Mouse (Mus musculus) midbrain, embryonic 14.5 days (tissue): ENCODE data around the gene Fam131c. TPM values are rescaled to one million over a fixed set of nuclear protein-coding genes. Genes with fewer than 3 reads are reported as not detected.
A peak's percentile ranks its signal among the peaks of the same experiment; 100 is the strongest.

Source experiments
- ATAC-seq: fragments of 200-750 bp; cut with Nextera tagmentation; 2 replicates; pipeline ENCODE4 v1.8.0; 2017; ENCODE audit warnings: moderate number of reproducible peaks, moderate library complexity; ENCODE audit not compliant: low FRiP score, low TSS enrichment
- DNase-seq: peaks from one replicate; pipeline ENCODE4 v3.0.0-alpha.2; 2015
- H3K27ac ChIP-seq: fragments of 300-500 bp; sonication (generic); replicated peaks from 2 replicates; pipeline ENCODE4 v1.5.1; 2014; ENCODE audit warnings: mild to moderate bottlenecking, low read depth, low read length, moderate library complexity
- H3K27me3 ChIP-seq: fragments of 300-500 bp; sonication (generic); 2 replicates; pipeline ENCODE4 v1.6.1; 2014; ENCODE audit warnings: low read length, control low read depth, mixed read lengths; ENCODE audit not compliant: control insufficient read depth, insufficient read depth
- H3K36me3 ChIP-seq: fragments of 300-500 bp; sonication (generic); 2 replicates; pipeline ENCODE4 v1.6.1; 2014; ENCODE audit warnings: low read length, control low read depth; ENCODE audit not compliant: control insufficient read depth, insufficient read depth
- H3K4me1 ChIP-seq: fragments of 300-500 bp; sonication (generic); 2 replicates; pipeline ENCODE4 v1.6.1; 2014; ENCODE audit warnings: mild to moderate bottlenecking, antibody characterized with exemption, low read length, control low read depth; ENCODE audit not compliant: control insufficient read depth, insufficient read depth
- H3K4me2 ChIP-seq: fragments of 300-500 bp; sonication (generic); 2 replicates; pipeline ENCODE4 v1.6.1; 2014; ENCODE audit warnings: mild to moderate bottlenecking, low read length, moderate library complexity
- H3K4me3 ChIP-seq: fragments of 300-500 bp; sonication (generic); replicated peaks from 2 replicates; pipeline ENCODE4 v1.5.1; 2014; ENCODE audit warnings: low read depth, low read length
- H3K9ac ChIP-seq: fragments of 300-500 bp; sonication (generic); replicated peaks from 2 replicates; pipeline ENCODE4 v1.6.1; 2014; ENCODE audit warnings: mild to moderate bottlenecking, low read length, moderate library complexity
- H3K9me3 ChIP-seq: fragments of 300-500 bp; sonication (generic); 2 replicates; pipeline ENCODE4 v1.6.1; 2016; ENCODE audit warnings: low read length, control low read depth, mixed read lengths; ENCODE audit not compliant: control insufficient read depth
- WGBS: fragments of 180-500 bp; shearing (Covaris S2); extraction: QIAGEN DNeasy Blood & Tissue Kit; methylation state at CpG from one replicate; pipeline ENCODE4 v1.1.7; 2014; 5-methylcytosine and 5-hydroxymethylcytosine counted together
- microRNA-seq: library from miRNA; unstranded; fragments of <30 nt; microRNA quantifications from one replicate; pipeline ENCODE4, GENCODE M21; 2016
- polyA plus RNA-seq: library from polyadenylated mRNA; unstranded; fragments of >200 nt; fragmentation: Nextera tagmentation; extraction: Ambion mirVana; gene quantifications from 2 replicates; pipeline ENCODE4 v1.2.1, GENCODE M21; 2014

Gene Fam131c
- polyA plus RNA-seq, 1 experiment from 2014 or later, result 26.7 TPM

GRCm38 (mm10) chr4:141429847-141430246 is 61.8 kb downstream of the Fam131c start:
- Histone ChIP-seq H3K9ac (no peak overlapping the region), H3K4me2 (no peak overlapping the region), H3K36me3 (no peaks in the 10 kb centered on the region), H3K27me3 (0 out of 2 replicates have a peak, but pooled peaks cover 3% of the 10 kb centered on the region), H3K4me1 (0 out of 2 replicates have a peak, but pooled peaks cover 6% of the 10 kb centered on the region), H3K27ac (no peak overlapping the region), H3K4me3 (no peak overlapping the region), H3K9me3 (no peaks in the 10 kb centered on the region)
- DNase-seq (no peak), ATAC-seq (no peak)
- 57% methylated on average over 9 of the region's 9 CpGs for WGBS

GRCm38 (mm10) chr4:141430997-141431396 is 63.0 kb downstream of the Fam131c start:
- no peak for ATAC-seq
- H3K4me1 ChIP-seq, result no peaks in the 10 kb centered on the region
- no peak overlapping the region for H3K9ac ChIP-seq
- H3K9me3 ChIP-seq, result no peaks in the 10 kb centered on the region
- H3K27ac ChIP-seq, result no peak overlapping the region
- peak; percentile 79 for DNase-seq
- H3K36me3 ChIP-seq, result no peaks in the 10 kb centered on the region
- WGBS, result 42% methylated on average over 9 of the region's 9 CpGs
- H3K4me3 ChIP-seq, result no peak overlapping the region
- H3K27me3 ChIP-seq, result no peaks in the 10 kb centered on the region
- H3K4me2 ChIP-seq, result no peak overlapping the region

- ATAC-seq, result no peak
- 73% methylated on average over 14 of the region's 14 CpGs for WGBS
- Histone ChIP-seq H3K4me2 (no peak overlapping the region), H3K9me3 (no peaks in the 10 kb centered on the region), H3K4me1 (no peaks in the 10 kb centered on the region), H3K27ac (no peak overlapping the region), H3K36me3 (no peaks in the 10 kb centered on the region), H3K27me3 (no peaks in the 10 kb centered on the region), H3K9ac (no peak overlapping the region), H3K4me3 (no peak overlapping the region)
- no peak for DNase-seq
Measured at GRCm38 (mm10) chr4:141432666-141433065, 64.6 kb downstream of the Fam131c start.

GRCm38 (mm10) chr4:141433191-141433590 is 65.2 kb downstream of the Fam131c start:
- no peak for ATAC-seq
- Histone ChIP-seq H3K4me1 (no peaks in the 10 kb centered on the region), H3K27ac (no peak overlapping the region), H3K36me3 (no peaks in the 10 kb centered on the region), H3K9me3 (no peaks in the 10 kb centered on the region), H3K9ac (no peak overlapping the region), H3K4me2 (no peak overlapping the region), H3K27me3 (no peaks in the 10 kb centered on the region), H3K4me3 (no peak overlapping the region)
- 78% methylated on average over 18 of the region's 18 CpGs for WGBS
- DNase-seq, result no peak

Small RNA genes within 50 kb of the gene (microRNA-seq; reads per million reads assigned to microRNA genes)
- gene Gm25690, result not detected

Other genes starting within 250 kb of the Fam131c start
- gene Szrd1, start 228.4 kb upstream of the Fam131c start, polyA plus RNA-seq, result 17.1 and 38.5 TPM in 2 replicates
- gene Fbxo42, start 220.3 kb upstream of the Fam131c start, polyA plus RNA-seq, result 28.6 and 31.9 TPM in 2 replicates
- 5.7 and 7.8 TPM in 2 replicates for gene Rsg1, start 154.3 kb upstream of the Fam131c start, polyA plus RNA-seq
- 0.84 and 0.89 TPM in 2 replicates for gene Arhgef19, start 128.7 kb upstream of the Fam131c start, polyA plus RNA-seq
- 1.2 and 1.7 TPM in 2 replicates for gene Epha2, start 67.0 kb upstream of the Fam131c start, polyA plus RNA-seq
- 0.11 TPM in 1 of 2 replicates, not detected in the other for gene Clcnka, start 30.5 kb downstream of the Fam131c start, polyA plus RNA-seq
- not detected in 2 replicates for gene Clcnkb, start 47.8 kb downstream of the Fam131c start, polyA plus RNA-seq
- not detected in 2 replicates for gene Hspb7, start 52.6 kb downstream of the Fam131c start, polyA plus RNA-seq
- 0.24 and 0.74 TPM in 2 replicates for gene Srarp, start 67.9 kb downstream of the Fam131c start, polyA plus RNA-seq
- gene Zbtb17, start 76.4 kb downstream of the Fam131c start, polyA plus RNA-seq, result 42.0 and 49.2 TPM in 2 replicates
- gene Spen, start 170.4 kb downstream of the Fam131c start, polyA plus RNA-seq, result 17.3 and 23.9 TPM in 2 replicates
- gene Fblim1, start 237.9 kb downstream of the Fam131c start, polyA plus RNA-seq, result 32.6 and 34.2 TPM in 2 replicates